Mouse (Mus musculus): ENCODE measurements around the gene Cd79a. TPM values are rescaled to one million over a fixed set of nuclear protein-coding genes. Genes with fewer than 3 reads are reported as not detected.

Gene Cd79a
- 31.8 and 52.6 TPM in 2 replicates for polyA plus RNA-seq (2012; rRNA removed; ENCODE audit: low replicate concordance)

DNA sequence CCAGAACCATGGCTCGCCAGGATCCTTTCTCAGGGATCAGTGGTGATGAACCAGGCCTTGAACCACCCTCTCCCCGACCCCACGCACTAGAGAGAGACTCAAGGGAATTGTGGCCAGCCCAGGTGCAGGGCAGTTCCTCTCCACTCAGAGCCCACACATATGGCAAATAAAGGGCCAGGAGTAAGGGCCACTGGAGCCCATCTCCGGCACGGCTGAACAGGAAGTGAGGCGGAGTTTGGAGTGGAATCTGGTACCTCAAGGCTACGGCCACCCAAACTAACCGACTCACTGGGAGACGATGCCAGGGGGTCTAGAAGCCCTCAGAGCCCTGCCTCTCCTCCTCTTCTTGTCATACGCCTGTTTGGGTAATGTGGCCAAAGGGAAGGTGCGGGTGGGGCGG lies at the start of gene Cd79a:
Cd79a (plus strand) TSS at position 158 of the 400 bp plus-strand sequence.

GRCm38 (mm10) chr7:24861913-24862312 lies 35.3 kb upstream of the Cd79a start, which contains the start of gene Gm9844:
Gene Gm9844, plus strand, starts transcription at chr7:24862213.

DNA sequence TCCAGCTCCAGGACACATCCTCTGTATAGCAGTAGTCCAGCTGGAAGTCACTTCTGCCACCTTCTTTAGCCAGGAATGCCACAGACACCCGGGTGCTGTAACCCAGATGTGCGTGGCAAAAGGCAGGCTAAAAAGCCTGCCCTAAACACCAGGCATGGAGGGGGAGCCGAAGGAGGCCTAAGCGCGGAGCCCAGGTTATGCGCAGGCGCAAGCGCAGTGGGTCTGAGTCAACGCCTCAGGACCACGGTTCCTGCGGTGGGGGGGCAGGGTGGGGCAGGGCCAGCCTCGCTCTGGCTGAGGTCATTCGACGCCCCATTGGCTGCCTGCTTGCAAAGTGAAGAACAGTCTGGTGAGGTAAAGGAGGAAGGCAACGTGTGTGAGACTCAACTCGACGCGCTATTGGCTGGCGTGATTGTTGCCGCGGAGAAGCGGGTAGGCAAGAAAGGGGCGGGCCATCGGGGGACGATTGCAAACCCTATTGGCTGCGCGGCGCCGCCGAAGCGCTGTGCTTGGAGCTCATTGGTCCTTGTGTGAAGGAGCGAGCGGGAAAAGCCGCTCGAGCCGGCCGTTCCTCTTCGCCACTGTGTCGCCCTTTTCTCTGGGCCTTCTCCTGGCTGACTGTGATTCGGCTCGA lies 27.5 kb upstream of the Cd79a start, which contains the start of the genes Lypd4 and Dmrtc2:
Lypd4 (minus strand) TSS at position 410 of the 634 bp plus-strand sequence.
Dmrtc2 (plus strand) TSS at position 526 of the 634 bp plus-strand sequence.

DNA sequence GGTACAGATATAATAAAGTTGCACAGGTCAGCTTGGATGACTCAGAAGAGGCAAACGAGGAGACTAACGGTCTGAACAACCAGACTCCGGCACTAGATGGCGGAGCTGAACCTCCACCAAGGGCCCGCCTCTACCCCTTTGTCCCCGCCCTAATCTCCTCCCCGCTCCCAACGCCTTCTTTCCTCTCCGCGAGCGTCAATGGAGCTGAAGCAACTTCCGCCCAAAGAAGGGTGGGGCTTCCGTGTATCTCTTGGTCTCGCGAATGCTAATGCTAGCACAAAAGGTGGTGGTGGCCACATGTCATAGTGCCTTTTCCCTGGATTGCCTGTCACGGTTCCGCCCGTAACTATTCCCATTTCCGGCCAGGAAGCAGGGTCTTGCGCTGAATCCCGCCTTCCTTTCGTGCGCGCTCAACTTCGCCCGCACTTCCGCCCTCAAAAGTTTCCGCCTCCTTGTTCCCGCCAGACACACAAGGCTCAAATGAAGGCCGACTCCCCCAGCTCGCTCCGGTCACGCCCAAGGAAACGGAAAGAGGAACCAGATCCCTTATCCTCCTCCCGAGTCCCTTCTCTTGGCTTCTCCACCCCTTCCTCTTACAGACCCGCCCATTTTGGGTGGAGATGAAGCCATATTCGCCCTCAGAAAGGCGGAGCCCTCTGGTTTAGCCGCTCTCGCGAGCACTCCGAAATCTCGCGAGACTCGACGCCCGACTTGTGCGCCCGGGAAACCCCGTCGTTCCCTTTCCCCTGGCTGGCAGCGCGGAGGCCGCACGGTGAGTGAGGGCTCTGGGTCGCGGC lies 13.1 kb upstream of the Cd79a start, which contains the start of gene Rps19:
Rps19 (plus strand) TSS at position 476 of the 797 bp plus-strand sequence.

GRCm38 (mm10) chr7:24902630-24903443 lies 5.7 kb downstream of the Cd79a start, which contains the start of gene Arhgef1:
Gene Arhgef1, plus strand, starts transcription at chr7:24902912.

GRCm38 (mm10) chr7:24944257-24944950 lies 47.2 kb downstream of the Cd79a start, which contains the start of gene Gm4881:
Gene Gm4881, minus strand, starts transcription at chr7:24944494.

Other genes starting within 250 kb of the Cd79a start
- gene Tex101, start 220.7 kb upstream of the Cd79a start, polyA plus RNA-seq (2012; rRNA removed; ENCODE audit: low replicate concordance): not detected in 2 replicates
- not detected in 2 replicates for gene BC049730, start 188.1 kb upstream of the Cd79a start, polyA plus RNA-seq (2012; rRNA removed; ENCODE audit: low replicate concordance)
- not detected in 2 replicates for gene Gm4763, start 170.5 kb upstream of the Cd79a start, polyA plus RNA-seq (2012; rRNA removed; ENCODE audit: low replicate concordance)
- 2.4 and 6.6 TPM in 2 replicates for gene Cd177, start 137.1 kb upstream of the Cd79a start, polyA plus RNA-seq (2012; rRNA removed; ENCODE audit: low replicate concordance)
- 3.0 and 4.2 TPM in 2 replicates for gene Ceacam10, start 120.2 kb upstream of the Cd79a start, polyA plus RNA-seq (2012; rRNA removed; ENCODE audit: low replicate concordance)
- gene Gm9844, start 35.2 kb upstream of the Cd79a start, polyA plus RNA-seq (2012; rRNA removed; ENCODE audit: low replicate concordance): 0.31 TPM in 1 of 2 replicates, not detected in the other
- not detected in 2 replicates for gene Lypd4, start 27.4 kb upstream of the Cd79a start, polyA plus RNA-seq (2012; rRNA removed; ENCODE audit: low replicate concordance)
- not detected in 2 replicates for gene Dmrtc2, start 27.3 kb upstream of the Cd79a start, polyA plus RNA-seq (2012; rRNA removed; ENCODE audit: low replicate concordance)
- gene Rps19, start 13.0 kb upstream of the Cd79a start, polyA plus RNA-seq (2012; rRNA removed; ENCODE audit: low replicate concordance): 315 and 337 TPM in 2 replicates
- 128 and 140 TPM in 2 replicates for gene Arhgef1, start 5.5 kb downstream of the Cd79a start, polyA plus RNA-seq (2012; rRNA removed; ENCODE audit: low replicate concordance)
- gene Gm4881, start 47.1 kb downstream of the Cd79a start, polyA plus RNA-seq (2012; rRNA removed; ENCODE audit: low replicate concordance): not detected in 2 replicates
- 244 and 287 TPM in 2 replicates for gene Rabac1, start 75.4 kb downstream of the Cd79a start, polyA plus RNA-seq (2012; rRNA removed; ENCODE audit: low replicate concordance)
- 1.6 and 4.1 TPM in 2 replicates for gene Atp1a3, start 108.6 kb downstream of the Cd79a start, polyA plus RNA-seq (2012; rRNA removed; ENCODE audit: low replicate concordance)
- gene Grik5, start 175.0 kb downstream of the Cd79a start, polyA plus RNA-seq (2012; rRNA removed; ENCODE audit: low replicate concordance): 19.8 and 24.4 TPM in 2 replicates
- 34.5 and 39.7 TPM in 2 replicates for gene Zfp574, start 175.2 kb downstream of the Cd79a start, polyA plus RNA-seq (2012; rRNA removed; ENCODE audit: low replicate concordance)

Data from duodenum, adult 2 months (tissue).